Mouse (Mus musculus) heart, adult 2 months (tissue): ENCODE data around the gene Tspan9.

Experiments
- EP300 ChIP-seq: fragments of 200-500 bp; IDR thresholded peaks from 2 replicates; pipeline ENCODE4 v1.6.1; 2011; ENCODE audit warnings: low read depth, low read length, control low read depth; ENCODE audit not compliant: insufficient read depth
- POLR2A ChIP-seq: fragments of 200-500 bp; IDR thresholded peaks from 2 replicates; pipeline ENCODE4 v1.6.1; 2011; ENCODE audit warnings: mild to moderate bottlenecking, low read depth, low read length, control low read depth; ENCODE audit not compliant: insufficient read depth

DNA sequence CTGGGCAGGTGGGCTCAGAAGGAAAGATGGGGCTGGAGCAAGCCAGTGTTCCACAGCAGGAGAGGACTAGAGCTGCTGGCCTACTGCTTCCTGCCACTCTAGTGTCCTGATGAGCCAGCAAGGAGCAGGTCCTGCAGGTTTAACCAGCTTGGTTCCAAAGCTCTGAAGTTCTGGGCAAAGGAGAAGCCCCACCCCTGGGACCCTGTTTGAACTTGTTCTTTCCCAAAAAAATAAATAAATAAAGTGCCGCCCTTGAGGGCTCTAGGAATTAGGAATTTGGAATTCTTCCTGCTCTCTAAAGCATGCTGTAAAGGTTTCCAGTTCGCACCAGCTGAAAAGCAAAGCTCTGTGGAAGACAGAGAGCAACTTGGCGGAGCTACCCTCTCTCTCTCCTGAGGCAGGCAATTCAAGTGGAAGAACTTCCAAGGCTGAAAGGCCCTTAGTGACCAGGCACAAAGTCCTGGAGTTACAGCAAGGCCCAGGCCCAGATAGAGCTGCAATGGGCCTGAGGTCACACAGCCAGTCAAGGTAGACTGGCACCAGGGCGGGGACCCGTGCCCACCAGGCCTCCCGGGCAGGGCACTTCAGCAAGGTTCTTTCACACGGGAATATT, 38.6 kb downstream of the Tspan9 start:
- TF ChIP-seq EP300 (no peak), POLR2A (no peak)
